Mouse (Mus musculus): ENCODE measurements around the gene Itga6. TPM values are rescaled to one million over a fixed set of nuclear protein-coding genes. Genes with fewer than 3 reads are reported as not detected.

The Itga6 gene
- polyA plus RNA-seq, 1 experiment = 19.1 TPM

- Histone ChIP-seq H3K27ac (ENCODE audit: insufficient read depth, low read length) (no peak overlapping the region), H3K4me1 (ENCODE audit: control insufficient read depth, insufficient read depth, insufficient read length) (no peaks in the 10 kb centered on the region), H3K27me3 (ENCODE audit: control insufficient read depth, insufficient read depth, low read length) (no peaks in the 10 kb centered on the region), H3K36me3 (ENCODE audit: control insufficient read depth, insufficient read depth, low read length) (no peaks in the 10 kb centered on the region), H3K4me3 (ENCODE audit: extremely low read depth, insufficient read depth, insufficient read length) (no peak overlapping the region)
- WGBS = 62% methylated on average over 5 of the region's 5 CpGs
- TF ChIP-seq CTCF (IDR thresholded peaks at IDR 0.05; ENCODE audit: extremely low read depth, insufficient read depth, insufficient read length, insufficient replicate concordance) (no peak), POLR2A (IDR thresholded peaks at IDR 0.05; ENCODE audit: low read depth, low read length) (no peak)
- no peak for DNase-seq (ENCODE audit: low read depth in 1 of 2, low spot score in 2 of 2)
Observed at GRCm38 (mm10) chr2:71722913-71723312, 22.5 kb upstream of the Itga6 start.

- Histone ChIP-seq H3K27ac (ENCODE audit: insufficient read depth, low read length) (no peak overlapping the region), H3K4me3 (ENCODE audit: extremely low read depth, insufficient read depth, insufficient read length) (no peak overlapping the region), H3K4me1 (ENCODE audit: control insufficient read depth, insufficient read depth, insufficient read length) (no peaks in the 10 kb centered on the region), H3K27me3 (ENCODE audit: control insufficient read depth, insufficient read depth, low read length) (no peaks in the 10 kb centered on the region), H3K36me3 (ENCODE audit: control insufficient read depth, insufficient read depth, low read length) (no peaks in the 10 kb centered on the region)
- DNase-seq (ENCODE audit: low read depth in 1 of 2, low spot score in 2 of 2) = no peak
- 80% methylated on average over 3 of the region's 3 CpGs for WGBS
- TF ChIP-seq CTCF (IDR thresholded peaks at IDR 0.05; ENCODE audit: extremely low read depth, insufficient read depth, insufficient read length, insufficient replicate concordance) = no peak
- no peak for TF ChIP-seq POLR2A (IDR thresholded peaks at IDR 0.05; ENCODE audit: low read depth, low read length)
Observed at GRCm38 (mm10) chr2:71723623-71724022, 21.8 kb upstream of the Itga6 start.

GRCm38 (mm10) chr2:71724028-71724427 is 21.4 kb upstream of the Itga6 start:
- Histone ChIP-seq H3K36me3 (ENCODE audit: control insufficient read depth, insufficient read depth, low read length) (no peaks in the 10 kb centered on the region), H3K4me3 (ENCODE audit: extremely low read depth, insufficient read depth, insufficient read length) (no peak overlapping the region), H3K27ac (ENCODE audit: insufficient read depth, low read length) (no peak overlapping the region), H3K27me3 (ENCODE audit: control insufficient read depth, insufficient read depth, low read length) (no peaks in the 10 kb centered on the region), H3K4me1 (ENCODE audit: control insufficient read depth, insufficient read depth, insufficient read length) (no peaks in the 10 kb centered on the region)
- 78% methylated on average over 6 of the region's 6 CpGs for WGBS
- no peak for DNase-seq (ENCODE audit: low read depth in 1 of 2, low spot score in 2 of 2)
- TF ChIP-seq CTCF (IDR thresholded peaks at IDR 0.05; ENCODE audit: extremely low read depth, insufficient read depth, insufficient read length, insufficient replicate concordance) (no peak), POLR2A (IDR thresholded peaks at IDR 0.05; ENCODE audit: low read depth, low read length) (no peak)

GRCm38 (mm10) chr2:71725446-71725845 is 20.0 kb upstream of the Itga6 start:
- TF ChIP-seq POLR2A (IDR thresholded peaks at IDR 0.05; ENCODE audit: low read depth, low read length) = no peak
- no peak for TF ChIP-seq CTCF (IDR thresholded peaks at IDR 0.05; ENCODE audit: extremely low read depth, insufficient read depth, insufficient read length, insufficient replicate concordance)
- no peak overlapping the region for H3K27ac ChIP-seq (ENCODE audit: insufficient read depth, low read length)
- 91% methylated on average over 1 of the region's 1 CpGs for WGBS
- DNase-seq (ENCODE audit: low read depth in 1 of 2, low spot score in 2 of 2) = no peak
- H3K4me3 ChIP-seq (ENCODE audit: extremely low read depth, insufficient read depth, insufficient read length) = no peak overlapping the region
- H3K27me3 ChIP-seq (ENCODE audit: control insufficient read depth, insufficient read depth, low read length) = no peaks in the 10 kb centered on the region
- H3K36me3 ChIP-seq (ENCODE audit: control insufficient read depth, insufficient read depth, low read length) = no peaks in the 10 kb centered on the region
- H3K4me1 ChIP-seq (ENCODE audit: control insufficient read depth, insufficient read depth, insufficient read length) = no peaks in the 10 kb centered on the region

GRCm38 (mm10) chr2:71726883-71727676 is 18.3 kb upstream of the Itga6 start:
- H3K27ac ChIP-seq (ENCODE audit: insufficient read depth, low read length) = no peak overlapping the region
- H3K4me1 ChIP-seq (ENCODE audit: control insufficient read depth, insufficient read depth, insufficient read length) = no peaks in the 10 kb centered on the region
- no peak overlapping the region for H3K4me3 ChIP-seq (ENCODE audit: extremely low read depth, insufficient read depth, insufficient read length)
- TF ChIP-seq POLR2A (IDR thresholded peaks at IDR 0.05; ENCODE audit: low read depth, low read length) (no peak), CTCF (IDR thresholded peaks at IDR 0.05; ENCODE audit: extremely low read depth, insufficient read depth, insufficient read length, insufficient replicate concordance) (no peak)
- H3K27me3 ChIP-seq (ENCODE audit: control insufficient read depth, insufficient read depth, low read length) = no peaks in the 10 kb centered on the region
- no peaks in the 10 kb centered on the region for H3K36me3 ChIP-seq (ENCODE audit: control insufficient read depth, insufficient read depth, low read length)
- 86% methylated on average over 7 of the region's 7 CpGs for WGBS
- no peak for DNase-seq (ENCODE audit: low read depth in 1 of 2, low spot score in 2 of 2)

DNA sequence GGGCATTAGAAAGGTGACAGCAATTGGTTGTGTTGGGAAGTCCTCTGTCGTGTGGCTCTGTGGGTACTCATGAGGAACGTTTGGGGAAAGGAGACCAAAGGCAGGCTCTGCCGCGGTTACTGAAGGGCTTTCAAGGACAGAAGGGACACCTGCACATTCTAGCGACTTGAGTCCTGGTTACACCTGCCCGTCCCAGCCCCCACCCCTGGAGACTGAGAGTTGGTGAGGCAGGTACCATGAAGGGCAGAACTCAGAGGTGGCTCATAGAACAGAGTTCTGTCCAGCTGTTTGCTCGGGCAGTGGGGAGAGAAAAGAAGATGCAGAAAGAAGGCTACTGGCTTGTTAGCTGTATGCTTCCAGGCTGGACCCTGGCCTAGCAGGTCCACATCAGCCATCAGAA is 17.1 kb upstream of the Itga6 start:
- Histone ChIP-seq H3K27ac (ENCODE audit: insufficient read depth, low read length) (no peak overlapping the region), H3K36me3 (ENCODE audit: control insufficient read depth, insufficient read depth, low read length) (no peaks in the 10 kb centered on the region), H3K27me3 (ENCODE audit: control insufficient read depth, insufficient read depth, low read length) (no peaks in the 10 kb centered on the region), H3K4me3 (ENCODE audit: extremely low read depth, insufficient read depth, insufficient read length) (no peak overlapping the region), H3K4me1 (ENCODE audit: control insufficient read depth, insufficient read depth, insufficient read length) (no peaks in the 10 kb centered on the region)
- 83% methylated on average over 7 of the region's 7 CpGs for WGBS
- no peak for TF ChIP-seq CTCF (IDR thresholded peaks at IDR 0.05; ENCODE audit: extremely low read depth, insufficient read depth, insufficient read length, insufficient replicate concordance)
- no peak for TF ChIP-seq POLR2A (IDR thresholded peaks at IDR 0.05; ENCODE audit: low read depth, low read length)
- no peak for DNase-seq (ENCODE audit: low read depth in 1 of 2, low spot score in 2 of 2)

- WGBS = 69% methylated on average over 5 of the region's 5 CpGs
Observed at GRCm38 (mm10) chr2:71728796-71729195, 16.6 kb upstream of the Itga6 start.

More at GRCm38 (mm10) chr2:71728796-71729195, 16.6 kb upstream of the Itga6 start:
- DNase-seq (ENCODE audit: low read depth in 1 of 2, low spot score in 2 of 2) = no peak
- no peaks in the 10 kb centered on the region for H3K4me1 ChIP-seq (ENCODE audit: control insufficient read depth, insufficient read depth, insufficient read length)
- H3K36me3 ChIP-seq (ENCODE audit: control insufficient read depth, insufficient read depth, low read length) = no peaks in the 10 kb centered on the region
- no peak overlapping the region for H3K4me3 ChIP-seq (ENCODE audit: extremely low read depth, insufficient read depth, insufficient read length)
- H3K27ac ChIP-seq (ENCODE audit: insufficient read depth, low read length) = no peak overlapping the region
- H3K27me3 ChIP-seq (ENCODE audit: control insufficient read depth, insufficient read depth, low read length) = no peaks in the 10 kb centered on the region
- TF ChIP-seq POLR2A (IDR thresholded peaks at IDR 0.05; ENCODE audit: low read depth, low read length) (no peak), CTCF (IDR thresholded peaks at IDR 0.05; ENCODE audit: extremely low read depth, insufficient read depth, insufficient read length, insufficient replicate concordance) (no peak)
